Mouse (Mus musculus) megakaryocyte, embryonic 14.5 days (primary cell): ENCODE data around the gene Igsf3. TPM values are rescaled to one million over a fixed set of nuclear protein-coding genes. Genes with fewer than 3 reads are reported as not detected.

ENCODE experiments used
- H3K27me3 ChIP-seq: replicated peaks from 2 replicates; pipeline ENCODE3; 2012; ENCODE audit warnings: inconsistent platforms
- H3K36me3 ChIP-seq: replicated peaks from 2 replicates; pipeline ENCODE3; 2012; ENCODE audit warnings: low read length, inconsistent platforms, mixed read lengths
- H3K4me1 ChIP-seq: 2 replicates; pipeline ENCODE4 v1.6.1; 2012; ENCODE audit warnings: inconsistent platforms
- H3K4me3 ChIP-seq: replicated peaks from 2 replicates; pipeline ENCODE3; 2012; ENCODE audit warnings: moderate library complexity, mild to moderate bottlenecking, inconsistent platforms
- H3K9me3 ChIP-seq: 2 replicates; pipeline ENCODE4 v1.6.1; 2012; ENCODE audit warnings: inconsistent platforms
- FLI1 ChIP-seq: IDR thresholded peaks from 2 replicates; pipeline ENCODE4 v1.6.1; 2012; ENCODE audit warnings: low read length, inconsistent platforms, mixed read lengths
- GATA1 ChIP-seq: IDR thresholded peaks from 3 replicates; pipeline ENCODE4 v1.6.1; 2012; ENCODE audit warnings: mixed read lengths, low read length, inconsistent platforms, borderline replicate concordance
- polyA plus RNA-seq: library from polyadenylated mRNA; stranded (reverse); fragments of >175 nt; gene quantifications from 2 replicates; pipeline ENCODE4 v1.2.3, GENCODE M21; 2012; ENCODE audit warnings: low replicate concordance; ENCODE audit not compliant: insufficient read depth

Gene Igsf3
- polyA plus RNA-seq, 1 experiment = not detected

GRCm38 (mm10) chr3:101507766-101508165 is 130.9 kb downstream of the Igsf3 start:
- no peaks in the 10 kb centered on the region for H3K36me3 ChIP-seq
- no peaks in the 10 kb centered on the region for H3K9me3 ChIP-seq
- H3K4me1 ChIP-seq = peaks cover 22% of the 10 kb centered on the region
- TF ChIP-seq GATA1 (no peak), FLI1 (no peak)
- H3K27me3 ChIP-seq = peaks cover 18% of the 10 kb centered on the region
- no peak overlapping the region for H3K4me3 ChIP-seq

- no peak for TF ChIP-seq FLI1
- peaks cover 22% of the 10 kb centered on the region for H3K4me1 ChIP-seq
- H3K4me3 ChIP-seq = no peak overlapping the region
- H3K27me3 ChIP-seq = peaks cover 8% of the 10 kb centered on the region
- H3K36me3 ChIP-seq = no peaks in the 10 kb centered on the region
- H3K9me3 ChIP-seq = no peaks in the 10 kb centered on the region
These were observed 133.0 kb downstream of the Igsf3 start for GRCm38 (mm10) chr3:101509707-101510544.

- no peaks in the 10 kb centered on the region for H3K9me3 ChIP-seq
- no peak for TF ChIP-seq FLI1
- peaks cover 8% of the 10 kb centered on the region for H3K27me3 ChIP-seq
- H3K4me1 ChIP-seq = peaks cover 22% of the 10 kb centered on the region
- H3K4me3 ChIP-seq = no peak overlapping the region
- no peaks in the 10 kb centered on the region for H3K36me3 ChIP-seq
These were observed 133.7 kb downstream of the Igsf3 start for GRCm38 (mm10) chr3:101510632-101511031.

Other genes with a start within 250 kb of the Igsf3 start
- gene Cd2, start 89.1 kb upstream of the Igsf3 start, polyA plus RNA-seq = 0.16 TPM in 1 of 2 replicates, not detected in the other
- gene Atp1a1, start 227.6 kb downstream of the Igsf3 start, polyA plus RNA-seq = 483 and 608 TPM in 2 replicates